Mouse (Mus musculus) testis, adult 2 months (tissue): ENCODE results near the gene Immp2l.

Source experiments
- CTCF ChIP-seq: fragments of 200-500 bp; IDR thresholded peaks from 2 replicates; pipeline ENCODE4 v1.5.1; 2012; ENCODE audit warnings: low read depth, mild to moderate bottlenecking, inconsistent platforms, low read length, moderate library complexity; ENCODE audit not compliant: control insufficient read depth, insufficient read depth, insufficient replicate concordance
- POLR2A ChIP-seq: fragments of 200-500 bp; IDR thresholded peaks from 2 replicates; pipeline ENCODE4 v1.6.1; 2012; ENCODE audit warnings: low read depth, mild to moderate bottlenecking, inconsistent platforms, low read length, moderate library complexity; ENCODE audit not compliant: control insufficient read depth

- TF ChIP-seq CTCF (no peak), POLR2A (no peak)
Measured at GRCm38 (mm10) chr12:41483091-41483592, 459.3 kb downstream of the Immp2l start.
